Mouse (Mus musculus): Measurements from ENCODE around the gene Etv6. TPM values are rescaled to one million over a fixed set of nuclear protein-coding genes. Genes with fewer than 3 reads are reported as not detected.

The Etv6 gene
- polyA plus RNA-seq, 1 experiment from 2014 or later, result 5.9 TPM

- H3K4me1 ChIP-seq (replicated peaks; ENCODE audit: control insufficient read depth, insufficient read depth), result peaks cover 7% of the 10 kb centered on the region
- ATAC-seq (ENCODE audit: low FRiP score, low TSS enrichment), result no peak
Observed at GRCm38 (mm10) chr6:134117380-134117938, 82.0 kb downstream of the Etv6 start.

DNA sequence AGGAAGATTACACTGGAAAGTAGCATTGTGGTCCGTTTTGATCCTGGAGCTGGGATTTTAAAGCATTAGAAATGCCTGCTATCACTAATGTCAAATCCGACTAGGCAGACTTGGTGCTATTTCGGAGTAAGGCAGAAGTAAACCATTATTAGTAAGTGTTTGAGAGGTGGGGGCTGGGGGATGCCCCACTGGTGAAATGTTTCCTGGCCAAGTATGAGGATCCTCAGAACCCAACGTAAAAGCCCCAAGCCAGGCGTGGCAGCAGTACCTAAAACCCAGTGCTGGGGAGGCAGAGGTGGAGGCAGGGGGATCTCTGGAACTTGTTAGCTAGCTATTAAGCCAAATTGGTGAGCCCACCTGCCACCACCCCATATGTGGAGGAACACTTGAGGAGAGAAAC is 83.0 kb downstream of the Etv6 start:
- no peaks in the 10 kb centered on the region for H3K36me3 ChIP-seq (ENCODE audit: control insufficient read depth, insufficient read depth, low read length)
- no peak for DNase-seq (ENCODE audit: low spot score)
- H3K27me3 ChIP-seq (ENCODE audit: control insufficient read depth, insufficient read depth, low read length), result no peaks in the 10 kb centered on the region
- no peak overlapping the region for H3K4me3 ChIP-seq (ENCODE audit: low read depth, low read length)
- H3K27ac ChIP-seq (replicated peaks), result 0 out of 2 replicates have a peak overlapping the region, but pooled peaks have one; percentile 30
- no peak for ATAC-seq (ENCODE audit: low FRiP score, low TSS enrichment)
- TF ChIP-seq CTCF (IDR thresholded peaks at IDR 0.05; ENCODE audit: low read depth) (no peak), EP300 (optimal IDR thresholded peaks at IDR 0.05) (no peak)
- no peak overlapping the region for H3K4me2 ChIP-seq (replicated peaks; ENCODE audit: low read depth)
- H3K9ac ChIP-seq (ENCODE audit: low read length), result no peak overlapping the region
- H3K9me3 ChIP-seq (ENCODE audit: control insufficient read depth, low read length), result no peaks in the 10 kb centered on the region
- peaks cover 7% of the 10 kb centered on the region for H3K4me1 ChIP-seq (replicated peaks; ENCODE audit: control insufficient read depth, insufficient read depth)
- WGBS, result 70% methylated on average over 5 of the region's 5 CpGs

More at GRCm38 (mm10) chr6:134117380-134117938, 82.0 kb downstream of the Etv6 start:
- no peak overlapping the region for H3K27ac ChIP-seq (replicated peaks)
- no peaks in the 10 kb centered on the region for H3K36me3 ChIP-seq (ENCODE audit: control insufficient read depth, insufficient read depth, low read length)
- TF ChIP-seq CTCF (IDR thresholded peaks at IDR 0.05; ENCODE audit: low read depth), result no peak
- TF ChIP-seq EP300 (optimal IDR thresholded peaks at IDR 0.05), result no peak
- H3K9ac ChIP-seq (ENCODE audit: low read length), result no peak overlapping the region
- no peak overlapping the region for H3K4me3 ChIP-seq (ENCODE audit: low read depth, low read length)
- WGBS, result 80% methylated on average over 13 of the region's 13 CpGs
- H3K4me2 ChIP-seq (replicated peaks; ENCODE audit: low read depth), result no peak overlapping the region
- H3K27me3 ChIP-seq (ENCODE audit: control insufficient read depth, insufficient read depth, low read length), result no peaks in the 10 kb centered on the region
- no peaks in the 10 kb centered on the region for H3K9me3 ChIP-seq (ENCODE audit: control insufficient read depth, low read length)
- DNase-seq (ENCODE audit: low spot score), result no peak

GRCm38 (mm10) chr6:134119136-134119535 is 83.6 kb downstream of the Etv6 start:
- no peak overlapping the region for H3K4me3 ChIP-seq (ENCODE audit: low read depth, low read length)
- H3K27ac ChIP-seq (replicated peaks), result peak overlapping the region; percentile 49; the same call in 1 of the 2 replicates
- peaks cover 5% of the 10 kb centered on the region; the same call in 1 of the 2 replicates for H3K4me1 ChIP-seq (replicated peaks; ENCODE audit: control insufficient read depth, insufficient read depth)
- no peak for TF ChIP-seq EP300 (optimal IDR thresholded peaks at IDR 0.05)
- TF ChIP-seq CTCF (IDR thresholded peaks at IDR 0.05; ENCODE audit: low read depth), result no peak
- DNase-seq (ENCODE audit: low spot score) (peak; percentile 40), ATAC-seq (ENCODE audit: low FRiP score, low TSS enrichment) (peak; percentile 58; the same call in 1 of the 2 replicates)
- no peaks in the 10 kb centered on the region for H3K27me3 ChIP-seq (ENCODE audit: control insufficient read depth, insufficient read depth, low read length)
- H3K9me3 ChIP-seq (ENCODE audit: control insufficient read depth, low read length), result no peaks in the 10 kb centered on the region
- H3K9ac ChIP-seq (ENCODE audit: low read length), result no peak overlapping the region
- no peak overlapping the region for H3K4me2 ChIP-seq (replicated peaks; ENCODE audit: low read depth)
- WGBS, result 13% methylated on average over 4 of the region's 4 CpGs
- no peaks in the 10 kb centered on the region for H3K36me3 ChIP-seq (ENCODE audit: control insufficient read depth, insufficient read depth, low read length)

GRCm38 (mm10) chr6:134120227-134120626 is 84.7 kb downstream of the Etv6 start:
- ATAC-seq (ENCODE audit: low FRiP score, low TSS enrichment), result no peak
- TF ChIP-seq EP300 (optimal IDR thresholded peaks at IDR 0.05) (no peak), CTCF (IDR thresholded peaks at IDR 0.05; ENCODE audit: low read depth) (no peak)
- Histone ChIP-seq H3K27ac (replicated peaks) (peak overlapping the region; percentile 69; the same call in 1 of the 2 replicates), H3K36me3 (ENCODE audit: control insufficient read depth, insufficient read depth, low read length) (no peaks in the 10 kb centered on the region), H3K27me3 (ENCODE audit: control insufficient read depth, insufficient read depth, low read length) (no peaks in the 10 kb centered on the region), H3K4me2 (replicated peaks; ENCODE audit: low read depth) (no peak overlapping the region), H3K9ac (ENCODE audit: low read length) (no peak overlapping the region), H3K9me3 (ENCODE audit: control insufficient read depth, low read length) (no peaks in the 10 kb centered on the region), H3K4me3 (ENCODE audit: low read depth, low read length) (no peak overlapping the region), H3K4me1 (replicated peaks; ENCODE audit: control insufficient read depth, insufficient read depth) (peaks cover 5% of the 10 kb centered on the region; the same call in 1 of the 2 replicates)
- DNase-seq (ENCODE audit: low spot score), result no peak
- WGBS, result 45% methylated on average over 4 of the region's 4 CpGs

GRCm38 (mm10) chr6:134120712-134121111 is 85.2 kb downstream of the Etv6 start:
- no peaks in the 10 kb centered on the region for H3K9me3 ChIP-seq (ENCODE audit: control insufficient read depth, low read length)
- TF ChIP-seq CTCF (IDR thresholded peaks at IDR 0.05; ENCODE audit: low read depth), result no peak
- no peak for TF ChIP-seq EP300 (optimal IDR thresholded peaks at IDR 0.05)
- DNase-seq (ENCODE audit: low spot score) (peak; percentile 51), ATAC-seq (ENCODE audit: low FRiP score, low TSS enrichment) (peak; percentile 54)
- 46% methylated on average over 12 of the region's 12 CpGs for WGBS
- H3K27ac ChIP-seq (replicated peaks), result peak overlapping the region; percentile 69
- H3K4me3 ChIP-seq (ENCODE audit: low read depth, low read length), result no peak overlapping the region
- H3K27me3 ChIP-seq (ENCODE audit: control insufficient read depth, insufficient read depth, low read length), result no peaks in the 10 kb centered on the region
- H3K4me2 ChIP-seq (replicated peaks; ENCODE audit: low read depth), result 0 out of 2 replicates have a peak overlapping the region, but pooled peaks have one; percentile 8
- H3K9ac ChIP-seq (ENCODE audit: low read length), result no peak overlapping the region
- H3K4me1 ChIP-seq (replicated peaks; ENCODE audit: control insufficient read depth, insufficient read depth), result peaks cover 5% of the 10 kb centered on the region; the same call in 1 of the 2 replicates
- no peaks in the 10 kb centered on the region for H3K36me3 ChIP-seq (ENCODE audit: control insufficient read depth, insufficient read depth, low read length)

DNA sequence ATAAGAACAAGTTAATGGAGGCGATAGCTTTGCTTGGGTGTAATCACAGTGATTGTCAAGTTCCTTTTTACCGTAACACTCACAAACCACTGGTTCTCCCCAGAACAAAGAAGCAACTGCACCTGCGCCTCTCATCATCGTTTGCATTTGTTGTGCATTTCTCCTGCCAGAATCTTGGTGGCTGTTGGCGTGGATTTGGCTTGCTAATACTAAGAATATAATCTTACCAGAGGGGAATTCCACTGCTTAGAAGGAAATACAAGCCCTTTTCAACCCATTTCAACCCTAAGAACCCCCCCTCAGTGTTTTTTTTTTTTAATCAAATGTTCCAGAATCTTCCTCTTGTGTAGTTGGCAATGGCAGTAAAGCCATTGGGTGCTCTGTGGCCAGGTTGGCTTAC is 87.4 kb downstream of the Etv6 start:
- DNase-seq (ENCODE audit: low spot score), result no peak
- no peaks in the 10 kb centered on the region for H3K9me3 ChIP-seq (ENCODE audit: control insufficient read depth, low read length)
- WGBS, result 65% methylated on average over 5 of the region's 5 CpGs
- no peak overlapping the region for H3K4me2 ChIP-seq (replicated peaks; ENCODE audit: low read depth)
- no peaks in the 10 kb centered on the region for H3K36me3 ChIP-seq (ENCODE audit: control insufficient read depth, insufficient read depth, low read length)
- H3K4me3 ChIP-seq (ENCODE audit: low read depth, low read length), result no peak overlapping the region
- no peak overlapping the region for H3K27ac ChIP-seq (replicated peaks)
- peaks cover 5% of the 10 kb centered on the region; the same call in 1 of the 2 replicates for H3K4me1 ChIP-seq (replicated peaks; ENCODE audit: control insufficient read depth, insufficient read depth)
- TF ChIP-seq EP300 (optimal IDR thresholded peaks at IDR 0.05) (no peak), CTCF (IDR thresholded peaks at IDR 0.05; ENCODE audit: low read depth) (no peak)
- ATAC-seq (ENCODE audit: low FRiP score, low TSS enrichment), result no peak
- H3K9ac ChIP-seq (ENCODE audit: low read length), result no peak overlapping the region
- H3K27me3 ChIP-seq (ENCODE audit: control insufficient read depth, insufficient read depth, low read length), result no peaks in the 10 kb centered on the region
